Mouse (Mus musculus): ENCODE measurements around the gene A830005F24Rik. TPM values are rescaled to one million over a fixed set of nuclear protein-coding genes. Genes with fewer than 3 reads are reported as not detected.

The A830005F24Rik gene
- polyA plus RNA-seq (2015; fragmentation: Nextera tagmentation; extraction: Ambion mirVana) = 3.1 and 3.3 TPM in 2 replicates

DNA sequence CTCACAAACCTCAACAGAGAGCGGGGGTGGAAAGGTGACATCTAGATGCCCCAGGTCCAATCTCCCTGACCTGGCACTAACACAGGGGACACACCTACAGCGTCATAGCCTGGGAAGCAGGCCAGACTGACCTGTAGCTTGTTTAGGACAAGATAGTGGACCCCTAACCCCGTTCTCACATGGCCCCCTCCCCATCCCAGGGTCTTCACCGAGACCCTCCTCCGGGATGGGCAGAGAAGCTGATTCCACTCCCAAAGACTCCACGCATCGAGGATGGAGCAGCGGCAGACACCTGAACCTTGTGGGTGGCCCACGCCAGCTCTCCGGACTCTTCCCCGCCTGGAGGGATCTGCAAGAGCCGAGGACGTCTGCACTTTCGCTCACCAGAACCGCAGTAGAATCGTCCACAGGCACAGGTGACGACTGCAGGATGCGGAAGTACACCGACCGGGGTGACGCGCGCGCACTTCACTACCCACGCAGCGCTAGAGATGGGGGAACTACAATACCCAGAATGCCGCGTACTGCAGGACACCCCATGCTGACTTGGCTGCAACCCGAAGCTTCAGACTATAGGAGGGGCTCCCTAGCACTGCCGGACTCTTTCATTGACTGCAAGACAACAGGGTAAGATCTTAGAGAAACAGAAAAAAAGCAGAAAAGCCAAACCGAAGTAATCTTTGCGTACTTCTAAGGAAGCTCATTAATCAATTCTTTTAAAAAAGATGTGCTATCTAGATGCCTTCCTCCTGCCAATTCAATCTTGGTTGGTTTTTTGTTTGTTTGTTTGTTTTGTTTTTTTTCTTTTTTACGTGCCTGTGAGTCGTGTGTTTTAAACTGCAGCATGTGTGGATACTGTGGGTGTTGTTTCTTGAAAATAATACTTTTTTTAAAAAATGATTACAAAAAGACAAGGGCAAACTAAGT, at the start of gene A830005F24Rik, which contains the start of gene Zfp169:
TSS of gene A830005F24Rik (plus strand) at position 568 of the 927 bp plus-strand sequence.
TSS of gene Zfp169 (minus strand) at position 449 of the 927 bp plus-strand sequence.
- Histone ChIP-seq H3K4me2 (replicated peaks) (peak within 1 kb of the TSS; percentile 72), H3K4me1 (peaks cover 13% of the 10 kb centered on the region), H3K4me3 (peak within 1 kb of the TSS; percentile 90), H3K9me3 (no peaks in the 10 kb centered on the region), H3K27ac (replicated peaks) (peak within 1 kb of the TSS; percentile 61), H3K36me3 (no peaks in the 10 kb centered on the region), H3K9ac (replicated peaks) (peak within 1 kb of the TSS; percentile 84), H3K27me3 (no peaks in the 10 kb centered on the region)
- whole genome bisulfite sequencing = 2% methylated on average over 34 of the region's 34 CpGs
- peak; percentile 99 for ATAC-seq (replicated peaks)

DNA sequence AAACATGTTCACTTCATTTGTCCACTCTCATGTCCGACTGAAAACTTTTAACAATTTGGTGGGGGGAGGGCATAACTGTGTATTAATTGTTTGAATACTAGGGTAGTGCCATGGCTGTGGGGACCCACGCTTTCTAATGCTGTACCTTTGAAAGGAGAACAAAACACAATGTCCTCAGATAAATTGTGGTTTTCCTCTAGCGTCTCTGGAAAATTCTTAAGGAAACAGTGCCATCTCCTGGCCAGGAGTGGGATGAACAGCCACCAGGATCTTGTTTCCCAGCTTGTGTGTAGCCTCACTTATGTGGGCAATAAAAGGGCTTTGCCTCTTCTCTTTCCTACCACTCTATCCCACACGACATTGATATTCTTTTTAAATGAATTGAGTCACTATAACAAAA, 49.2 kb upstream of the A830005F24Rik start:
- H3K27ac ChIP-seq (replicated peaks) = peak overlapping the region; percentile 16; the same call in 1 of the 2 replicates
- no peak overlapping the region for H3K4me3 ChIP-seq
- H3K9ac ChIP-seq (replicated peaks) = no peak overlapping the region
- no peaks in the 10 kb centered on the region for H3K9me3 ChIP-seq
- H3K36me3 ChIP-seq = no peaks in the 10 kb centered on the region
- WGBS = 3% methylated on average over 4 of the region's 4 CpGs
- H3K4me1 ChIP-seq = peaks cover 22% of the 10 kb centered on the region
- peak; percentile 73 for ATAC-seq (replicated peaks)
- no peak overlapping the region for H3K4me2 ChIP-seq (replicated peaks)
- H3K27me3 ChIP-seq = no peaks in the 10 kb centered on the region

DNA sequence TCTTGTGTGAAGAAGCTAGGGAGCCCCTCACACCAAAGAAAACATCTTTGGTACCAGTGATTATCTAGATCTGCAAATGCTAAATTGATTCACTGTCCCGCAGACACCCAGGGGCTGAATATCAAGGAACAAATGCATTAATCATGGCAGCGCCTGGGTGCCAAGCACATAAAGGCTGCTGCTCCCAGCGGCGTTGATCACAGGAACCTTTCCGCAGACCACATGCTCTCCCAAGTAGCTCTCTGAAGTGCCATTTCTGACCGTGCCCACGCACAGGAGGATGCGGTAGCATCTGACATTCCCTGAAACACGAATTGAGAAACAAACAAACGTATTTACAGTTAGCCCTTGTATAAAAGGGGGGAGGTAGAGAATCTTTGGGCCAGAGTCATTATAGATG, 47.2 kb upstream of the A830005F24Rik start:
- no peak overlapping the region for H3K4me2 ChIP-seq (replicated peaks)
- WGBS = 37% methylated on average over 10 of the region's 10 CpGs
- no peaks in the 10 kb centered on the region for H3K36me3 ChIP-seq
- 0 out of 2 replicates have a peak overlapping the region, but pooled peaks have one; percentile 12 for H3K9ac ChIP-seq (replicated peaks)
- H3K4me1 ChIP-seq = peaks cover 22% of the 10 kb centered on the region
- H3K4me3 ChIP-seq = no peak overlapping the region
- no peak for ATAC-seq (replicated peaks)
- H3K27ac ChIP-seq (replicated peaks) = peak overlapping the region; percentile 30
- H3K27me3 ChIP-seq = no peaks in the 10 kb centered on the region
- no peaks in the 10 kb centered on the region for H3K9me3 ChIP-seq

DNA sequence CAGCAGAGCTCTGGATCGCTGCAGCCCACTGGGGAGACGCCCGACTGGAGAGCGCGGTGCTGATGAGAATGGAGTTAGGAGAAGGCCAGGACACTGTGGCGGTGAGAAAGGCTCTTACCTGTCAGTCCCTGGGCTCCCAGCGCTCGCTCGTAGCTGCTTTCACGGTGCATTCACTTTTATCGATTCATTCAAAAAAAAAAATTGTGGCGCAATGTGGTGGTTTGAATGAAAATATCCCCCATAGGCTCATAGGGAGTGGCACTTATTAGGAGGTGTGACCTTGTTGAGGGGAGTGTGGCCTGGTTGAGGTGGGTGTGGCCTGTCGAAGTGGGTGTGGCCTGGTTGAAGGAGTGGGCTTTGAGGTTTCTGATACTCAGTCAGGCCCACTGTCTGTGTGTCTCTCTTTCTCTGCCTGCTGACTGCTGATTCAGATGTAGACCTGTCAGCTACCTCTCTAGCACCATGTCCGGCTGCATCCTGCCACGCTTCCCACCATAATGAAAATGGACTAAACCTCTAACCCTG, 44.7 kb upstream of the A830005F24Rik start:
- Histone ChIP-seq H3K9ac (replicated peaks) (no peak overlapping the region), H3K4me2 (replicated peaks) (no peak overlapping the region), H3K9me3 (no peaks in the 10 kb centered on the region), H3K4me1 (peaks cover 22% of the 10 kb centered on the region), H3K27me3 (no peaks in the 10 kb centered on the region), H3K27ac (replicated peaks) (no peak overlapping the region), H3K4me3 (no peak overlapping the region), H3K36me3 (no peaks in the 10 kb centered on the region)
- ATAC-seq (replicated peaks) = no peak
- 67% methylated on average over 15 of the region's 15 CpGs for WGBS

DNA sequence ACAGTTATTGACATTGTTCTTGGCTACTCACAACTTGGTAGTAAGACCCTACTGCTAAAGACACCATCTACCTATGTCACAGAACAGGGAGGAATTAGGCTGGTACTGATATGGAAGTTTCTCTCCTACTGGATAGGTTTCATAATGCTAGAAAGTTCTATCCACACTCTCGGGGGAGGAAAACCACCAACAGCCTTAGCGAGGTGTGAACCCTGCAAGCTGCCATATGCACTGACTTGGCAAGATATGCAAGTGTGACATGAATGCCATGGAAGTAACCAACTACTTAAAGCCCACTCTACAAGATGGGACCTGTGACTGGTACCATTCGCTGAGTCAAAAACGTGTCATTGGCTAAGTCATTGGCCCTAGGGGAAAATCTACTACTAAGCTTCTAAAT, 29.8 kb upstream of the A830005F24Rik start:
- Histone ChIP-seq H3K9ac (replicated peaks) (no peak overlapping the region), H3K4me1 (no peaks in the 10 kb centered on the region), H3K27me3 (no peaks in the 10 kb centered on the region), H3K36me3 (no peaks in the 10 kb centered on the region), H3K4me3 (no peak overlapping the region), H3K27ac (replicated peaks) (no peak overlapping the region), H3K4me2 (replicated peaks) (no peak overlapping the region), H3K9me3 (no peaks in the 10 kb centered on the region)
- no peak for ATAC-seq (replicated peaks)
- WGBS = 91% methylated on average over 4 of the region's 4 CpGs

DNA sequence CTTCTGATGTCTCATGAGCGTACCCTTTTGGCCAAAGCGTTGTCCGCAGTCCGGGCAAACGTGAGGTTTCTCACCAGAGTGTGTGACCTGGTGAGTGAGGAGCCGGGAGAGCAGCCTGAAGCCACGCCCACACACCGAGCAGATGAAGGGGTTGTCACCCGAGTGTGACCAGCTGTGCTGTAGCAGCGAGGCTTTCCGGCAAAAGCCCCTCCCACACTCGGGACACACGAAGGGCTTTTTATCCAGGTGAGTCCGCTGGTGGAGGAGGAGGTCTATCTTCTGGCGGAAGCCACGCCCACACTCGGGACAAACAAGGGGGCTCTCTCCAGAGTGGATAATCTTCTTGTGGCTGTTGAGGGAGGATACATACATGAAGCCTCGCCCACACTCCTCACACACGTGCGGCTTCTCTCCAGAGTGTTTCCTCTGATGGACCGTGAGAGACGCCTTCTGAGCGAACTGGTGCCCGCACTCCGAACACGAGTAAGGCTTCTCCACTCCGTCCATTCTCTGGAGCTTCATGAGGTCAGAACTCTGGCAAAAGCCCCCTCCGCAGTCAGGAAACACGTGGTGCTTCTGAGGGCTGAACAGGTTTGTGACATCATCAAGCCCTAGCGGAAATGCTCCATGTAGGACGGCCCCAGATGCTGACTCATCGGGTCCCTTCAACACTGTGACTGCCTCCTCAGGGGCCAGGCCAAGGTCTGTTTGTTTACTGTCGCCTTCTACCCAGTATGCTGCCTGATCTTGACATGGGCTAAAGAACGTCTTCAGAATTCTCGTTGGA, 22.8 kb upstream of the A830005F24Rik start:
- no peaks in the 10 kb centered on the region for H3K27me3 ChIP-seq
- WGBS = 94% methylated on average over 35 of the region's 35 CpGs
- no peak for ATAC-seq (replicated peaks)
- H3K4me2 ChIP-seq (replicated peaks) = no peak overlapping the region
- no peaks in the 10 kb centered on the region for H3K4me1 ChIP-seq
- H3K36me3 ChIP-seq = peaks cover 47% of the 10 kb centered on the region
- H3K9ac ChIP-seq (replicated peaks) = no peak overlapping the region
- H3K27ac ChIP-seq (replicated peaks) = no peak overlapping the region
- no peaks in the 10 kb centered on the region; the same call in 1 of the 2 replicates for H3K9me3 ChIP-seq
- no peak overlapping the region for H3K4me3 ChIP-seq

DNA sequence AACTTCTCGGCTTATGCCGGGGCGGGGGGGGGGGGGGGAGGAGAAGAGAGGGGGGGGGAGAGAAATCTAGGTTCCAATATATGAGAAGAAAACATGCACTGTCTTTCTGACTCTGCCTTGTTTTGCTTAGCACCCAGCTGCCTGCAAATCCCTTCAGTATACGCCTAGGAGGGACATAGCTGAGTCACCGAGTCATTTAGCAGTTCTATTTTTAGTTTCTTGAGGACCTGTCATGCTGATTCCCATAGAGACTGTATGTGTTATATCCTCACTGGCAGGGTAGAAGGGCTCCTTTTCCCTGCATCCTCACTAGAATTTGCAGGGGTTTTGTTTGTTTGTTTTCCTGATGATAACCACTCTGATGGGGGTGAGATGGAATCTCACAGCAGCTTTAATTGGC, 20.2 kb upstream of the A830005F24Rik start:
- H3K4me1 ChIP-seq = peaks cover 5% of the 10 kb centered on the region
- WGBS = 86% methylated on average over 4 of the region's 5 CpGs
- H3K27me3 ChIP-seq = no peaks in the 10 kb centered on the region

DNA sequence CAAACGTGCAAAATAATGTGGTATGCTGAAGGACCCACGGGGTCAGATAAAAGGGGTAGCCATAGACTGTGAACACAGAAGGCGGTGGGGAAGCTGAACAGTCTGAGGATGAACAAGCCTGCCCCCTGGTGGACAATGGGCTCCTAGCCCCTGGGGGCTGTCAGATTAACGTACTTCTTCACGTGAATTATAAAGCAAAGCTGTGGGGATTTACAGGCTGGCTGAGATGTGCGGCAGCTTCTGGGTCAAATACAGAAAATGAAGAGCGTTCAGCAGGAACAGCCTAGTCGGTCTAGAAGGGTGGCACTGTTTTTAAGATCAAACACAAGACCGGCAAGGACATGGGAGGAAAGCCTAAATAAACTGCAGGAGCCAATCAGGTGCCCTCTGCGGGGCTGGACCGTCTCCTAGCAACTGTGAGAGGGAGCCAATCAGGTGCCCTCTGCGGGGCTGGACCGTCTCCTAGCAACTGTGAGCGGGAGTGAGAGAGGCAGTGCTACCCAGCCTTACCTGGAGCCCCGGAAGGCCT, 15.6 kb upstream of the A830005F24Rik start:
- Histone ChIP-seq H3K9ac (replicated peaks) (0 out of 2 replicates have a peak overlapping the region, but pooled peaks have one; percentile 23), H3K27ac (replicated peaks) (peak overlapping the region; percentile 22; the same call in 1 of the 2 replicates), H3K27me3 (no peaks in the 10 kb centered on the region), H3K4me1 (peaks cover 14% of the 10 kb centered on the region), H3K4me2 (replicated peaks) (peak overlapping the region; percentile 38), H3K36me3 (peaks cover 16% of the 10 kb centered on the region), H3K4me3 (peak overlapping the region; percentile 34), H3K9me3 (no peaks in the 10 kb centered on the region; the same call in 1 of the 2 replicates)
- 3% methylated on average over 15 of the region's 15 CpGs for WGBS
- peak; percentile 99 for ATAC-seq (replicated peaks)

More for the DNA sequence above, 20.2 kb upstream of the A830005F24Rik start:
- no peak overlapping the region for H3K9ac ChIP-seq (replicated peaks)
- H3K36me3 ChIP-seq = peaks cover 51% of the 10 kb centered on the region
- H3K4me2 ChIP-seq (replicated peaks) = no peak overlapping the region
- no peak overlapping the region for H3K27ac ChIP-seq (replicated peaks)
- no peaks in the 10 kb centered on the region; the same call in 1 of the 2 replicates for H3K9me3 ChIP-seq
- no peak for ATAC-seq (replicated peaks)
- H3K4me3 ChIP-seq = no peak overlapping the region

DNA sequence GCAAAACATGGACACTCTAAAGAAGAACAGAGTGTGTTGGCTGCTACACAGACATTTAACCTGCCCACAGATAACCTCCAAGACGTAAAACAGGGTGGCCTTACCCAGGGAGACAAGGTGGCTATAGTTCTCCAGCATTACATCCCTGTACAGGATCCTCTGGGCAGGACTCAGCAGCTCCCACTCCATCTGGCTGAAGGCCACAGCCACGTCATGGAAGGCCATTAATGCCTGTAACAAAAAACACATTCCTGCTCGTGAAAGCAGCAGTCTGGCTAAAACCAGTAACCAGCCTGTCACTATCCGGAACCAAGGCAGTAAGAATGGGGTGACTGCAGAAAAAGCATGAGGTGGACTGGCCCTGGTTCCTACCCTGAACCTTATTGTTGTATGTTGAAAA, 14.7 kb upstream of the A830005F24Rik start:
- Histone ChIP-seq H3K9me3 (no peaks in the 10 kb centered on the region; the same call in 1 of the 2 replicates), H3K4me2 (replicated peaks) (no peak overlapping the region), H3K4me1 (peaks cover 14% of the 10 kb centered on the region), H3K27ac (replicated peaks) (peak overlapping the region; percentile 22; the same call in 1 of the 2 replicates), H3K9ac (replicated peaks) (no peak overlapping the region), H3K4me3 (no peak overlapping the region), H3K36me3 (peaks cover 18% of the 10 kb centered on the region), H3K27me3 (no peaks in the 10 kb centered on the region)
- no peak; the same call in 1 of the 2 replicates for ATAC-seq (replicated peaks)
- 48% methylated on average over 4 of the region's 4 CpGs for WGBS

DNA sequence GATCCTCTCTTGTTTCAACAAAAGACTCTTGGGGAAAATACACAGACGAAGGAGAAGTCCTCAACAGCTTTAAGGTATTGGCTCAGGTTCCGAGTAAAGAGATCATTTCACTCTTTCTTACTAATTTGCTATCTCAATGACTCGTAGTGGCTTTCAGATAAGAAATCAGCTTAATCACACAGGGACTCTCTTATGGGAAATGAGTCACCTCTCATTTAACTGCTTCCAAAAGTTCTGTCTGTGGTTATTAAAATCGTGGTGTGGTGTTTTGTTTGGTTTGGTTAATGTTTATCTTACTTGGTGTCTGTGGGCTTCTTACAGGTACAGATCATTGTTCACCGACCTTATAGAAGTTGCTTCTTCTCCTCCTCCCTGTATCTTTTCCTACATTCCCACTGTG, 10.9 kb upstream of the A830005F24Rik start:
- Histone ChIP-seq H3K36me3 (peaks cover 28% of the 10 kb centered on the region), H3K9ac (replicated peaks) (no peak overlapping the region), H3K27ac (replicated peaks) (no peak overlapping the region), H3K4me1 (peaks cover 14% of the 10 kb centered on the region), H3K9me3 (no peaks in the 10 kb centered on the region), H3K4me2 (replicated peaks) (no peak overlapping the region), H3K27me3 (no peaks in the 10 kb centered on the region), H3K4me3 (no peak overlapping the region)
- 65% methylated on average over 5 of the region's 5 CpGs for WGBS
- ATAC-seq (replicated peaks) = no peak

DNA sequence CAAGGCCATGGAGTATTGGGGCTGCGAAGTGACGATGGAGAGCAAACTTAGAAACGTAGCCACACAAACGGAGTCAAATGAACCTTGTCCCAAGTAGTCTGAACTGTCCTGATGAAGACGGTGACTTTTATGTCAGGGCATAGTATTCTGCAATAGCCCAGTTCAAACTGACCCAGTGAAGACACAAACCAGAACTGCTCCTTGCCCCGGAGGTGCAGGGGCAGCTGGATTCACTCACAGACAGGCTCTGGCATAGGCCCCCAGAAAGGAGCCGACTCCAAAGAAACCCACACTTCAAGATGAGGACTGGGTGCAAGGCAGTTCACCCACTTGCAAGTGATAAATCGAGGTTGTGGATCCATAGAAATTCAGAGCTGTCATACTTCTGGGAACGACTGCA, 4.7 kb upstream of the A830005F24Rik start:
- Histone ChIP-seq H3K36me3 (peaks cover 21% of the 10 kb centered on the region), H3K4me3 (no peak overlapping the region), H3K27ac (replicated peaks) (no peak overlapping the region), H3K9ac (replicated peaks) (no peak overlapping the region), H3K4me1 (peaks cover 11% of the 10 kb centered on the region), H3K27me3 (no peaks in the 10 kb centered on the region), H3K4me2 (replicated peaks) (no peak overlapping the region), H3K9me3 (no peaks in the 10 kb centered on the region)
- 94% methylated on average over 9 of the region's 9 CpGs for WGBS
- ATAC-seq (replicated peaks) = no peak

Measured in forebrain, embryonic 15.5 days (tissue).